Mouse (Mus musculus): ENCODE data around the gene Kat8.

DNA sequence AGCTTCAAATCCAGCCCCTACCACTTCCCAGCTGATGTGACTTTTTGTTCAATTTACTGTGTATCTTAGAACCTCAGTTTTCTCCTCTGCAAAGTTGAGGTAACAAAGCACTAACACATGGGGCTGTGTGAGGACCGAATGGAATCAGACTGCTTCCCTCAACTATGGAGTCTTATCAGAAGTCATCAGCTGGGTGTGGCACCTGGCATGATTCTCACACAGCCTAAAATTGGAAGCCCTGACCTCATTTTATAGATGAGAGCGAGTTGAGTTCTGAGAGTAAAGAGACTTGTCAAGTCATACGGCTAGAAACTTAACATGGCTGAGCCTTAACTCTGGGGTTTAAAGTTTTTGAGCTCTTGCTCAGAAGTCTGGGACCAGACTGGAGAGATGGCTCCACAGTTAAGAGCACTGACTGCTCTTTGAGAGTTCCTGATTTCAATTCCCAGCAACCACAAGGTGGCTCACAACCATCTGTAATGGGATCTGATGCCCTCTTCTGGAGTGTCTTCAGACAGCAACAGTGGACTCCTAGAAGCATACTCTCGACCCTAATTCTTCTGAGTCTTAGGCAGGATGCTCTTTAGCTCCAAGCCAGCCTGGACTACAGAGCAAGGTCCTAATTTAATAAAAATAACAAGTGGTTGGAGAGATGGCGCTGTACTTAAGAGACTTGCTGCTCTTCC lies 42.0 kb upstream of the Kat8 start:
- TF ChIP-seq CTCF (IDR thresholded peaks at IDR 0.05; ENCODE audit: extremely low read depth, insufficient read depth, insufficient read length, insufficient replicate concordance), result no peak
- no peak for TF ChIP-seq POLR2A (IDR thresholded peaks at IDR 0.05; ENCODE audit: low read depth, low read length)
